Mouse (Mus musculus) heart, postnatal 14 days (tissue): ENCODE data around the gene Vmn1r101. TPM values are rescaled to one million over a fixed set of nuclear protein-coding genes. Genes with fewer than 3 reads are reported as not detected.
"Not testable (repeated sequence)": the region's sequence is repeated elsewhere in the genome, so short reads cannot be mapped to it uniquely, and the experiment has no call there.

Experiments
- DNase-seq, 2 experiments: peaks; one replicate each; pipeline ENCODE4 v3.0.0; 2021 to 2022
- intact Hi-C: fragments of 180-260 bp; cut with DNase I; formaldehyde crosslinking; loops from one replicate; pipeline ENCODE4 v1.15.1; 2025
- long read RNA-seq, 2 experiments: library from polyadenylated mRNA; stranded (forward); transcript quantifications; one replicate each; pipeline ENCODE4 v2.0.0; 2021
- total RNA-seq, 2 experiments: library from RNA; stranded (reverse); gene quantifications; 2 replicates each; pipeline ENCODE4 v1.2.3; 2021

Vmn1r101 gene
- total RNA-seq: not detected
- long read RNA-seq, experiment 1: 0 reads
- long read RNA-seq, experiment 2: 0 reads

- intact Hi-C loops, DNase-seq: not testable (repeated sequence)
These were observed at the start of gene Vmn1r101 for GRCm38 (mm10) chr7:20442493-20442892. Vmn1r101 (minus strand) TSS chr7:20442593.

- DNase-seq, intact Hi-C loops: not testable (repeated sequence)
These were observed 32.4 kb upstream of the Vmn1r101 start, which contains the start of gene Gm10670 for GRCm38 (mm10) chr7:20474825-20475224. Gm10670 (minus strand) TSS chr7:20474925.

- DNase-seq, intact Hi-C loops: not testable (repeated sequence)
These were observed 24.8 kb downstream of the Vmn1r101 start, which contains the start of gene Vmn1r100 for GRCm38 (mm10) chr7:20417642-20418041. Vmn1r100 (plus strand) TSS chr7:20417942.

Other genes starting within 250 kb of the Vmn1r101 start
- not detected for gene Vmn1r95, start 248.9 kb downstream of the Vmn1r101 start, total RNA-seq
- not detected for gene Gm6164, start 237.0 kb downstream of the Vmn1r101 start, total RNA-seq
- gene Gm4498, start 208.8 kb downstream of the Vmn1r101 start, total RNA-seq: not detected
- gene Gm5890, start 179.8 kb downstream of the Vmn1r101 start, total RNA-seq: not detected
- gene Gm4133, start 108.5 kb downstream of the Vmn1r101 start, total RNA-seq: not detected
- gene Gm5728, start 67.2 kb downstream of the Vmn1r101 start, total RNA-seq: not detected
- not detected for gene Vmn1r100, start 24.7 kb downstream of the Vmn1r101 start, total RNA-seq
- gene Gm10670, start 32.3 kb upstream of the Vmn1r101 start, total RNA-seq: not detected
- not detected for gene Vmn1r103, start 67.9 kb upstream of the Vmn1r101 start, total RNA-seq
- gene Vmn1r104, start 91.2 kb upstream of the Vmn1r101 start, total RNA-seq: not detected
- gene Gm5726, start 103.2 kb upstream of the Vmn1r101 start, total RNA-seq: not detected
- not detected for gene Gm4141, start 133.6 kb upstream of the Vmn1r101 start, total RNA-seq
- gene Gm4513, start 156.4 kb upstream of the Vmn1r101 start, total RNA-seq: not detected
- not detected for gene Vmn1r107, start 226.3 kb upstream of the Vmn1r101 start, total RNA-seq